Mouse (Mus musculus): ENCODE data around the gene Nudt10. TPM values are rescaled to one million over a fixed set of nuclear protein-coding genes. Genes with fewer than 3 reads are reported as not detected.

The Nudt10 gene
- 1.2 TPM in 2 replicates for polyA plus RNA-seq (2015; fragmentation: Nextera tagmentation; extraction: Ambion mirVana)

GRCm38 (mm10) chrX:6172823-6173640, at the start of gene Nudt10:
Nudt10 (minus strand) TSS chrX:6173015.

Other genes with a start within 250 kb of the Nudt10 start
- 0.93 and 1.1 TPM in 2 replicates for gene Nudt11, start 125.6 kb downstream of the Nudt10 start, polyA plus RNA-seq (2015; fragmentation: Nextera tagmentation; extraction: Ambion mirVana)
- not detected in 2 replicates for gene AU022751, start 89.6 kb downstream of the Nudt10 start, polyA plus RNA-seq (2015; fragmentation: Nextera tagmentation; extraction: Ambion mirVana)
- gene Bmp15, start 147.7 kb upstream of the Nudt10 start, polyA plus RNA-seq (2015; fragmentation: Nextera tagmentation; extraction: Ambion mirVana) = 0.04 and 0.06 TPM in 2 replicates
- gene Shroom4, start 226.8 kb upstream of the Nudt10 start, polyA plus RNA-seq (2015; fragmentation: Nextera tagmentation; extraction: Ambion mirVana) = 0.87 and 0.94 TPM in 2 replicates

All from skeletal muscle tissue, postnatal 0 days (tissue).